Mouse (Mus musculus) heart, adult 2 months (tissue): ENCODE measurements around the gene Msx2. TPM values are rescaled to one million over a fixed set of nuclear protein-coding genes. Genes with fewer than 3 reads are reported as not detected.

Experiments
- DNase-seq, 2 experiments: peaks; one replicate each; pipeline ENCODE4 v3.0.0; 2021
- H3K27ac ChIP-seq: fragments of 200-600 bp; 2 replicates; pipeline ENCODE4 v1.8.1; 2022
- H3K27me3 ChIP-seq: fragments of 200-500 bp; 2 replicates; pipeline ENCODE4 v1.6.1; 2012; ENCODE audit warnings: mild to moderate bottlenecking, low read length, inconsistent platforms, mixed read lengths; ENCODE audit not compliant: control insufficient read depth, insufficient read depth
- H3K36me3 ChIP-seq: fragments of 200-500 bp; 2 replicates; pipeline ENCODE4 v1.6.1; 2012; ENCODE audit warnings: low read length, inconsistent platforms; ENCODE audit not compliant: control insufficient read depth, insufficient read depth
- H3K4me1 ChIP-seq: fragments of 200-500 bp; 2 replicates; pipeline ENCODE4 v1.6.1; 2011; ENCODE audit warnings: low read length; ENCODE audit not compliant: control insufficient read depth, insufficient read depth
- H3K4me3 ChIP-seq: fragments of 200-600 bp; 2 replicates; pipeline ENCODE4 v1.8.1; 2022
- H3K79me2 ChIP-seq: fragments of 200-500 bp; replicated peaks from 2 replicates; pipeline ENCODE4 v1.6.1; 2012; ENCODE audit warnings: mild to moderate bottlenecking, inconsistent platforms, low read length, moderate library complexity, mixed read lengths; ENCODE audit not compliant: control insufficient read depth, insufficient read depth
- H3K9ac ChIP-seq: fragments of 200-500 bp; 2 replicates; pipeline ENCODE4 v1.6.1; 2012; ENCODE audit warnings: low read depth, mild to moderate bottlenecking, control low read depth, inconsistent platforms, low read length, mixed read lengths
- CTCF ChIP-seq: fragments of 200-600 bp; IDR thresholded peaks from 2 replicates; pipeline ENCODE4 v1.8.1; 2022; ENCODE audit warnings: antibody characterized with exemption, mild to moderate bottlenecking, moderate library complexity
- EP300 ChIP-seq: fragments of 200-500 bp; IDR thresholded peaks from 2 replicates; pipeline ENCODE4 v1.6.1; 2011; ENCODE audit warnings: low read depth, low read length, control low read depth; ENCODE audit not compliant: insufficient read depth
- POLR2A ChIP-seq: fragments of 200-500 bp; IDR thresholded peaks from 2 replicates; pipeline ENCODE4 v1.6.1; 2011; ENCODE audit warnings: mild to moderate bottlenecking, low read depth, low read length, control low read depth; ENCODE audit not compliant: insufficient read depth
- WGBS: fragments of 180-500 bp; shearing (Covaris S2); methylation state at CpG from one replicate; pipeline ENCODE4 v1.1.7; 2018; 5-methylcytosine and 5-hydroxymethylcytosine counted together
- intact Hi-C: fragments of 180-260 bp; cut with DNase I; formaldehyde crosslinking; loops from one replicate; pipeline ENCODE4 v1.15.1; 2025
- polyA plus RNA-seq: library from polyadenylated mRNA; depleted of rRNA; stranded (reverse); fragments of >200 nt; gene quantifications from 2 replicates; pipeline ENCODE4 v1.2.3, GENCODE M21; 2012
- total RNA-seq, 2 experiments: library from RNA; stranded (reverse); gene quantifications; 2 replicates each; pipeline ENCODE4 v1.2.3; 2021

Gene Msx2
- total and polyA plus RNA-seq, 3 experiments, result 0.30 to 0.94 (median 0.31) TPM

GRCm38 (mm10) chr13:53502406-53502805 is 29.5 kb upstream of the Msx2 start:
- WGBS, result 44% methylated on average over 6 of the region's 6 CpGs
- no peak overlapping the region for H3K4me3 ChIP-seq
- TF ChIP-seq CTCF, result no peak
- TF ChIP-seq POLR2A, result no peak
- TF ChIP-seq EP300, result no peak

GRCm38 (mm10) chr13:53501561-53502253 is 28.8 kb upstream of the Msx2 start:
- no peaks in the 10 kb centered on the region for H3K79me2 ChIP-seq
- H3K36me3 ChIP-seq, result no peaks in the 10 kb centered on the region
- H3K27me3 ChIP-seq, result no peaks in the 10 kb centered on the region
- WGBS, result 16% methylated on average over 10 of the region's 10 CpGs
- H3K9ac ChIP-seq, result no peak overlapping the region
- H3K4me1 ChIP-seq, result no peaks in the 10 kb centered on the region
- no peak overlapping the region for H3K27ac ChIP-seq
- TF ChIP-seq EP300 (no peak), CTCF (no peak), POLR2A (no peak)
- intact Hi-C loops, result no loop called here
- DNase-seq, result no peak
- H3K4me3 ChIP-seq, result no peak overlapping the region

More at GRCm38 (mm10) chr13:53502406-53502805, 29.5 kb upstream of the Msx2 start:
- Histone ChIP-seq H3K9ac (no peak overlapping the region), H3K79me2 (no peaks in the 10 kb centered on the region), H3K27me3 (no peaks in the 10 kb centered on the region), H3K4me1 (no peaks in the 10 kb centered on the region), H3K36me3 (no peaks in the 10 kb centered on the region), H3K27ac (no peak overlapping the region)
- intact Hi-C loops, result no loop called here
- DNase-seq, result no peak

GRCm38 (mm10) chr13:53501057-53501456 is 28.2 kb upstream of the Msx2 start:
- intact Hi-C loops, result no loop called here

GRCm38 (mm10) chr13:53486512-53486911 is 13.6 kb upstream of the Msx2 start:
- Histone ChIP-seq H3K79me2 (no peaks in the 10 kb centered on the region), H3K9ac (no peak overlapping the region), H3K4me1 (no peaks in the 10 kb centered on the region), H3K4me3 (no peak overlapping the region), H3K27me3 (no peaks in the 10 kb centered on the region), H3K36me3 (no peaks in the 10 kb centered on the region), H3K27ac (no peak overlapping the region)
- WGBS, result 59% methylated on average over 4 of the region's 4 CpGs
- TF ChIP-seq POLR2A, result no peak
- TF ChIP-seq EP300, result no peak
- no peak for DNase-seq
- intact Hi-C loops, result no loop called here

More at GRCm38 (mm10) chr13:53501057-53501456, 28.2 kb upstream of the Msx2 start:
- WGBS, result 43% methylated on average over 3 of the region's 3 CpGs
- no peaks in the 10 kb centered on the region for H3K27me3 ChIP-seq
- no peak overlapping the region for H3K27ac ChIP-seq
- H3K4me3 ChIP-seq, result no peak overlapping the region
- no peaks in the 10 kb centered on the region for H3K79me2 ChIP-seq
- DNase-seq, result no peak
- H3K4me1 ChIP-seq, result no peaks in the 10 kb centered on the region
- H3K9ac ChIP-seq, result no peak overlapping the region
- H3K36me3 ChIP-seq, result no peaks in the 10 kb centered on the region
- TF ChIP-seq CTCF (no peak), EP300 (no peak), POLR2A (no peak)

- 2% methylated on average over 37 of the region's 37 CpGs for WGBS
- Histone ChIP-seq H3K27me3 (peaks cover 11% of the 10 kb centered on the region), H3K4me1 (no peaks in the 10 kb centered on the region), H3K36me3 (no peaks in the 10 kb centered on the region), H3K27ac (no peak overlapping the region), H3K4me3 (peak overlapping the region; percentile 14; the same call in 1 of the 2 replicates), H3K9ac (no peak overlapping the region), H3K79me2 (no peaks in the 10 kb centered on the region)
- intact Hi-C loops, result no loop called here
- peak; percentile 6 to 27 for DNase-seq
- TF ChIP-seq CTCF (no peak), EP300 (no peak), POLR2A (no peak)
Measured at GRCm38 (mm10) chr13:53475701-53476188, 2.9 kb upstream of the Msx2 start.

GRCm38 (mm10) chr13:53474491-53474890 is 1.6 kb upstream of the Msx2 start:
- intact Hi-C loops, result no loop called here
- WGBS, result 26% methylated on average over 6 of the region's 6 CpGs
- H3K36me3 ChIP-seq, result no peaks in the 10 kb centered on the region
- no peaks in the 10 kb centered on the region for H3K4me1 ChIP-seq
- TF ChIP-seq EP300, result no peak
- TF ChIP-seq POLR2A, result no peak
- TF ChIP-seq CTCF, result no peak
- no peak for DNase-seq
- H3K27me3 ChIP-seq, result peaks cover 11% of the 10 kb centered on the region
- H3K79me2 ChIP-seq, result no peaks in the 10 kb centered on the region
- H3K4me3 ChIP-seq, result no peak overlapping the region
- no peak overlapping the region for H3K27ac ChIP-seq
- H3K9ac ChIP-seq, result no peak overlapping the region
